Mouse (Mus musculus): Measurements from ENCODE around the gene Gm3646.

GRCm38 (mm10) chr1:39772401-39773095 lies 32.6 kb downstream of the Gm3646 start:
- TF ChIP-seq CTCF (IDR thresholded peaks at IDR 0.05) (no peak), POLR2A (IDR thresholded peaks at IDR 0.05; ENCODE audit: insufficient read depth, low read depth, low read length) (no peak), EP300 (IDR thresholded peaks at IDR 0.05; ENCODE audit: insufficient read depth, low read depth, low read length) (0 out of 2 replicates have a peak, but pooled peaks have one; percentile 19)

All from heart, adult 2 months (tissue).